Mouse (Mus musculus) embryonic fibroblast, embryonic 13.5 days (primary cell): ENCODE data around the gene Arhgap30.

Source experiments
- CTCF ChIP-seq: IDR thresholded peaks from 2 replicates; pipeline ENCODE4 v1.5.1; 2011; ENCODE audit warnings: mild to moderate bottlenecking, control low read depth, low read length, moderate library complexity, borderline replicate concordance; ENCODE audit not compliant: insufficient read depth
- POLR2A ChIP-seq: IDR thresholded peaks from 2 replicates; pipeline ENCODE4 v1.6.1; 2011; ENCODE audit warnings: low read depth, mild to moderate bottlenecking, control low read depth, low read length, moderate library complexity

DNA sequence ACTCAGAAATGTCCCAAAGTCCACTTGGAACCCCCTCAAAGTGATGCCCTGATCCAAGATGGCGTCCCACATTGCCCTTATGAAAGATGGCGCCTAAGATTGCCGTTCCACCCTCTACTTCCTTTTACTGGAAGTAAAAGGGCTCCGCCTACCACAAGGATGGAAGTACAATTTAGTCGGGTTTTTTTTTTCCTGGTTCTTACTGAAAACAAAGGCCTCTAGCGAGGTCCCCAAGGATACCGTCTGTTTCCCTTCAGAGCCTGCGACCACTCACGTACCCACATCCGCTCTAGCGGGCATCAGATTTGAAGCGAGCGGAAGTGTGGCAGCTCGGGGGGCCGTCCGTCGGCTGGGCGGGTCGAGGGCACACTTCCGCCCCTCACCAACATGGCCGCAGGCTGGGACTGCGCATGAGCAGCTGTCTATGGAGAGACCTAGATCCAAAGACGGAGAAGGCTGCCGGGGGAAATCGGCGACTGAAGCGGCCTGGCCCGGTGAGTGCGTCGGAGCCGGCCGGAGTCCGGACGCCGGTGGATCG, 22.3 kb downstream of the Arhgap30 start, which contains the start of gene Usf1:
- TF ChIP-seq CTCF (no peak), POLR2A (peak; percentile 86)
